Mouse (Mus musculus) MEL (cell line): ENCODE results near the gene Sbno2.

Experiments used
- CTCF ChIP-seq, 3 experiments: IDR thresholded peaks in 2 of 3; conservative IDR thresholded peaks in 1 of 3; 2 replicates each; pipeline ENCODE4 v1.5.1; 2011 to 2012; ENCODE audit warnings: low read length in 3 of 3, low read depth in 2 of 3, mild to moderate bottlenecking in 2 of 3, improper control_type of control experiment in 1 of 3, inconsistent platforms in 1 of 3, mixed read lengths in 1 of 3, moderate library complexity in 1 of 3; ENCODE audit not compliant: control insufficient read depth in 1 of 3, insufficient read depth in 1 of 3, poor library complexity in 1 of 3, severe bottlenecking in 1 of 3
- ELF1 ChIP-seq: IDR thresholded peaks from 2 replicates; pipeline ENCODE4 v1.6.1; 2014; ENCODE audit warnings: low read depth, mild to moderate bottlenecking, inconsistent platforms, low read length, improper control_type of control experiment, moderate library complexity
- MAX ChIP-seq: IDR thresholded peaks from 2 replicates; pipeline ENCODE4 v1.6.1; 2011; ENCODE audit warnings: low read length, improper control_type of control experiment
- POLR2A ChIP-seq, 2 experiments: IDR thresholded peaks; 2 replicates each; pipeline ENCODE4 v1.6.1; 2011 to 2012; ENCODE audit warnings: low read length in 2 of 2, mild to moderate bottlenecking in 2 of 2, control low read depth in 1 of 2, improper control_type of control experiment in 1 of 2, low read depth in 1 of 2, moderate library complexity in 1 of 2; ENCODE audit not compliant: control insufficient read depth in 1 of 2, insufficient read depth in 1 of 2, poor library complexity in 1 of 2
- TCF12 ChIP-seq: IDR thresholded peaks from 2 replicates; pipeline ENCODE4 v1.6.1; 2014; ENCODE audit warnings: low read depth, mild to moderate bottlenecking, inconsistent platforms, low read length, improper control_type of control experiment, moderate library complexity

DNA sequence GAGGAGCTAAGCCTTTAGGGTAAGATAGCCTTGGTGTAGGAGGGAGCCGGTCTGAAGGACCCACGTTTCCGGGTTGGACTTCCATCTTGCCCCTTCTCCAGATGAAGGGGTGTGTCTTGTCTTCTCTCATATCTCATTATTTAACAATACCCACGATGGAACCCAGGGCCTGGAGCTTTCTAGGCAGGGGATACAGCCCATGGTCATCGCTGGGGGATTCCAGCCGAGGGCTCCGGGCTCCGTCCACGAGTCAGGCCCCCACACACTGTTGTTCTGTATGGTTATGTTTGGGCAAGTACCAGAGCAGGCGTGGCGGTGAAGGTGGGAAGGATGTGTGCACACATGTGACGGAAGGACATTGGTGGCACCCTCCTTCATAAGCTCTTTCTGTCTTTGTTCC, 38.8 kb upstream of the Sbno2 start:
- TF ChIP-seq CTCF (IDR thresholded peaks at IDR 0.05 in 2 of 3, conservative IDR thresholded peaks at IDR 0.05 in 1 of 3; ENCODE audit: control insufficient read depth in 1 of 3, insufficient read depth in 1 of 3, low read depth in 2 of 3, low read length in 3 of 3, poor library complexity in 1 of 3, severe bottlenecking in 1 of 3) (no peak), ELF1 (no peak), POLR2A (IDR thresholded peaks at IDR 0.05; ENCODE audit: control insufficient read depth in 1 of 2, insufficient read depth in 1 of 2, low read depth in 1 of 2, low read length in 2 of 2, poor library complexity in 1 of 2) (no peak), TCF12 (no peak), MAX (no peak)
